In the genomic region with DNA sequence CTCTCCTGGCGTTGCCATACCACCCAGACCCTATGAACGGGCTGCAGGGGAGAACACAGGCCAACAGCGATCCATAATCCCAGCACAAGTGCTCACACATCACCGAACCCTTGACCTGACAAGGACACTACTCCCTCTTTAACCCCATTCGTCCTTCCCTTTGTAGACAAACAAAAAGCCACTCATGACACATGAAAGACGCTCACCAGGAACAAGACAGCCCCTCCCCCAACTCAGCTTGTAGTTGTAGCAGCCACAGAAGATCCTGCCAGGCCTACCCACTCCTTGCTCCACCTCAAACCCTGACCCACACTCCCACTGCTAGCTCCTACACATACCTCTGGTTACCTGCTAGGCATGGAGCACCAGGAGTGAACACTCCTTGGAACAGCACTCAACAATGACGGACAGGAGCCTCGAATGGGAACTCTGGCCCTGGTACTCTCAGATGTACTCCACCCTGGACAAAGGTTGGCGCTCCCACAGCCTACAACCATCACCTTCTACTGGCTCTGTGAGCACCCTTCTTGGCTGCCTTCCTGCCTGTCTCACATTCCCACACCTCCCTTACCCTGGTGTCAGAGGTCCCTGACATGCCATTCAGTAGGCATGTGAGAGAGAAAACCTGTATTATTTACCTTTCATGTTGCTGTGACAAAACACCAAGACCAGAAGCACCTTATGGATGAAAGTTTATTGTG, we compare ENCODE assay signal across 14 mouse cellular contexts. TPM values are rescaled to one million over a fixed set of nuclear protein-coding genes. Genes with fewer than 3 reads are reported as not detected.
DNase-seq lines count a peak whose midpoint lies in the region.
"Had no signal": no experiment of that assay in that cellular context is flagged by ENCODE, and none has a peak within 500 bp of the region (broad histone marks: within the 10 kb centered on the region; RNA-seq: fewer than 3 reads in every experiment).

No protein-coding gene starts in this region.

- DNase-seq in kidney, adult 11 months: peak; percentile 43
- no peak for DNase-seq in kidney, postnatal 4 days
- DNase-seq in retina, postnatal 1 day: peak; percentile 24
- DNase-seq in retina, embryonic 14.5 days (ENCODE audit: low spot score): no peak
- DNase-seq in T-cell, adult 2 months (ENCODE audit: low spot score): peak; percentile 40
- DNase-seq in thymus, postnatal 14 days: peak; percentile 62
- no peak for DNase-seq in lung, postnatal 10 days
- DNase-seq in layer of hippocampus, postnatal 36 days: no peak
- DNase-seq: adrenal gland, adult 2 months; B cell, adult 2 months; cerebellum, adult 11 months; cerebellum, adult 9-11 months; gastrocnemius, postnatal 10 days; liver had no signal

RNA-seq across cellular contexts. Expression of a gene that starts 26.2 kb away (rescaled TPM):
- total RNA-seq in layer of hippocampus, postnatal 36 days (2021): 10 to 100 TPM; 31.6 to 33.6 TPM

RNA-seq across cellular contexts. Expression of a gene that starts 38.5 kb away (rescaled TPM):
- 1 to 10 TPM; 1.7 to 2.2 TPM for total RNA-seq in layer of hippocampus, postnatal 36 days (2021)

Comparison
In these comparisons a context has a peak if more than half of its experiments do, and no peak if none do; other contexts are left out.
1. DNase-seq: peak in kidney, adult 11 months (single experiment), retina, postnatal 1 day (single experiment), T-cell, adult 2 months (single experiment) and thymus, postnatal 14 days (single experiment); none in kidney, postnatal 4 days (0 of 2), retina, embryonic 14.5 days (single experiment), lung, postnatal 10 days (single experiment) and layer of hippocampus, postnatal 36 days (0 of 2).